Mouse (Mus musculus): ENCODE measurements around the gene Stip1.
A peak's percentile ranks its signal among the peaks of the same experiment; 100 is the strongest.
"Not testable (repeated sequence)": the region's sequence is repeated elsewhere in the genome, so short reads cannot be mapped to it uniquely, and the experiment has no call there.

Stip1 gene

GRCm38 (mm10) chr19:7064571-7064970, 24.8 kb upstream of the Stip1 start:
- peak; percentile 81 for DNase-seq

GRCm38 (mm10) chr19:7062916-7063315, 23.1 kb upstream of the Stip1 start:
- no peak for DNase-seq

- no peak for DNase-seq
These were observed 22.3 kb upstream of the Stip1 start for GRCm38 (mm10) chr19:7062110-7062509.

GRCm38 (mm10) chr19:7058541-7058940, 18.8 kb upstream of the Stip1 start:
- no peak for DNase-seq

- peak; percentile 72 for DNase-seq
These were observed 18.0 kb upstream of the Stip1 start for GRCm38 (mm10) chr19:7057722-7058207.

GRCm38 (mm10) chr19:7057126-7057721, 17.5 kb upstream of the Stip1 start:
- peak; percentile 67 for DNase-seq

- peak; percentile 75 for DNase-seq
These were observed 16.7 kb upstream of the Stip1 start, which contains the start of gene Macrod1 for GRCm38 (mm10) chr19:7056248-7057087. Gene Macrod1 (plus strand): TSS chr19:7056810.

GRCm38 (mm10) chr19:7055173-7055572, 15.4 kb upstream of the Stip1 start:
- no peak for DNase-seq

GRCm38 (mm10) chr19:7054772-7055171, 15.0 kb upstream of the Stip1 start:
- DNase-seq, result no peak

- DNase-seq, result not testable (repeated sequence)
These were observed 13.6 kb upstream of the Stip1 start for GRCm38 (mm10) chr19:7053382-7053781.

- no peak for DNase-seq
These were observed 4.9 kb upstream of the Stip1 start for GRCm38 (mm10) chr19:7044706-7045105.

- DNase-seq, result no peak
These were observed 4.5 kb upstream of the Stip1 start for GRCm38 (mm10) chr19:7044279-7044678.

- no peak for DNase-seq
These were observed 1.4 kb upstream of the Stip1 start for GRCm38 (mm10) chr19:7041171-7041570.

GRCm38 (mm10) chr19:7040637-7041130, 917 bp upstream of the Stip1 start:
- DNase-seq, result no peak

- peak; percentile 62 for DNase-seq
These were observed 563 bp downstream of the Stip1 start for GRCm38 (mm10) chr19:7039088-7039720.

GRCm38 (mm10) chr19:7034006-7034405, 5.8 kb downstream of the Stip1 start:
- DNase-seq, result no peak

- DNase-seq, result no peak
These were observed 10.2 kb downstream of the Stip1 start for GRCm38 (mm10) chr19:7029531-7029930.

- DNase-seq, result peak; percentile 54
These were observed 19.5 kb downstream of the Stip1 start for GRCm38 (mm10) chr19:7020224-7020641.

GRCm38 (mm10) chr19:7019191-7019590, 20.6 kb downstream of the Stip1 start, which contains the start of gene Fermt3:
Gene Fermt3 (minus strand): TSS chr19:7019469.
- DNase-seq, result no peak

GRCm38 (mm10) chr19:7018546-7018945, 21.2 kb downstream of the Stip1 start:
- no peak for DNase-seq

- no peak for DNase-seq
These were observed 22.0 kb downstream of the Stip1 start for GRCm38 (mm10) chr19:7017541-7018457.

- no peak for DNase-seq
These were observed 25.2 kb downstream of the Stip1 start for GRCm38 (mm10) chr19:7014481-7015135.

Data from cerebellum, adult 11 months (tissue).